Mouse (Mus musculus): Measurements from ENCODE around the gene Slc16a8. TPM values are rescaled to one million over a fixed set of nuclear protein-coding genes. Genes with fewer than 3 reads are reported as not detected.

Slc16a8 gene
- polyA plus RNA-seq, 1 experiment from 2014 or later, result 0.15 TPM

DNA sequence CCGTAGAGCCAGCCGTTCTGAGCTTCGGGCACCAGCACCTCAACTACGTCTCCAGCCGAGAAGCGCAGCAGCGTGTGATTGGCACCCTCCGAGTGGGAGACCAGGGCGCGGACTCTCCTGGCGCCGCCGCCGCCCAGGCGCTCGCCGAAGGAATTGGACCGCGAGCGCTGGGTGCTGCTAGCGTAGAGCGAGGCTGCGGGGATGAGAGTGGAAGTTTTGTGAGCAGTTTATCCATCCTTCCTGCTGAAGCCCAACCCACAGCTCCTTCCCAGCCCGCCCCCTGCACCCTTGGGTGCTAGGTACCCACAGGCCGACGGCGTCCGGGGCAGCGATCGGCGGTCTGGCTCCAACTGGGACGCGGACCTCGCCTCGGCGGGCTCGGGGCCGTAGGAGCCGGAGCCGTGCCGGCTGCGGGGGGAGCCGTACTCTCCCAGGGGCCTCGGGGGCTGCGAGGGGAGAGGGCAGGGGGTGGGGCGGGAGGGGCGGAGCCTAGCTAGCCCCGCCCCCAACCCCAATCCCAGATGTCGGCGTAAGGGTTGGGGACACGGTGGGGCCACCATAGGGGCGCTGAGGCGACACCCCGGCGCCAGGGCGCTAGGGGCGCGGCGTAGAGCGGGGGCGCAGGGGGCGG is 6.6 kb upstream of the Slc16a8 start:
- H3K27me3 ChIP-seq (ENCODE audit: control insufficient read depth, insufficient read depth, low read length), result peaks cover 23% of the 10 kb centered on the region; the same call in 1 of the 2 replicates
- no peaks in the 10 kb centered on the region for H3K36me3 ChIP-seq (ENCODE audit: control insufficient read depth, insufficient read depth, low read length)
- peaks cover 7% of the 10 kb centered on the region; the same call in 1 of the 2 replicates for H3K4me1 ChIP-seq (ENCODE audit: control insufficient read depth, insufficient read depth, low read length)
- peak overlapping the region; percentile 99 for H3K4me2 ChIP-seq (ENCODE audit: low read depth, low read length)
- no peaks in the 10 kb centered on the region for H3K9me3 ChIP-seq (replicated peaks; ENCODE audit: control insufficient read depth, low read length)
- H3K27ac ChIP-seq (ENCODE audit: low read length), result no peak overlapping the region
- H3K9ac ChIP-seq (ENCODE audit: low read length), result peak overlapping the region; percentile 77
- WGBS, result under 1% methylated on average over 52 of the region's 62 CpGs
- peak overlapping the region; percentile 63 for H3K4me3 ChIP-seq (replicated peaks; ENCODE audit: low read length)
- ATAC-seq (ENCODE audit: insufficient read depth, low FRiP score), result peak; percentile 49; the same call in 1 of the 2 replicates

DNA sequence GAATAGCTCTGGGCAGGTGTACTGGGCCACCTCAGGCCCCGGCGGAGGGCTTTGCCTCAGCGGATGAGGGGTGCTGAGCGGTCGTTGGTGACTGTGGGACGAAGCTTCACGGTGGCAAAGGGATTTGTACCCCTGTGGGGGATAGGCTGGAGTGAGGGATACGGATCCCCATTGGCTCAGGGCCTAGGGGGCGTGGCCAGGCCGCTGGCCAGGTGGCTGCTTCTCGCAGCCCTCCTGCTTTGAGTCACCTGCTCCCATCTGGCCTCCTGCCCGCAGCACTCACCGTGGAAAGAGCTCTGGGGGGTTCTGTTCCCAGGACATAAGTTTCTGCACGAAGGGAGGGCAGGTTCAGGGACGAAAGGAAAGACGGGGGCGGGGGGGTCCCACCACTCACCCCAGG is 4.0 kb upstream of the Slc16a8 start:
- H3K27me3 ChIP-seq (ENCODE audit: control insufficient read depth, insufficient read depth, low read length), result peaks cover 26% of the 10 kb centered on the region; the same call in 1 of the 2 replicates
- peak overlapping the region; percentile 16; the same call in 1 of the 2 replicates for H3K9ac ChIP-seq (ENCODE audit: low read length)
- no peak overlapping the region for H3K4me3 ChIP-seq (replicated peaks; ENCODE audit: low read length)
- H3K27ac ChIP-seq (ENCODE audit: low read length), result no peak overlapping the region
- H3K4me2 ChIP-seq (ENCODE audit: low read depth, low read length), result no peak overlapping the region
- no peaks in the 10 kb centered on the region for H3K9me3 ChIP-seq (replicated peaks; ENCODE audit: control insufficient read depth, low read length)
- WGBS, result 28% methylated on average over 17 of the region's 17 CpGs
- peaks cover 7% of the 10 kb centered on the region; the same call in 1 of the 2 replicates for H3K4me1 ChIP-seq (ENCODE audit: control insufficient read depth, insufficient read depth, low read length)
- no peaks in the 10 kb centered on the region for H3K36me3 ChIP-seq (ENCODE audit: control insufficient read depth, insufficient read depth, low read length)
- ATAC-seq (ENCODE audit: insufficient read depth, low FRiP score), result no peak

DNA sequence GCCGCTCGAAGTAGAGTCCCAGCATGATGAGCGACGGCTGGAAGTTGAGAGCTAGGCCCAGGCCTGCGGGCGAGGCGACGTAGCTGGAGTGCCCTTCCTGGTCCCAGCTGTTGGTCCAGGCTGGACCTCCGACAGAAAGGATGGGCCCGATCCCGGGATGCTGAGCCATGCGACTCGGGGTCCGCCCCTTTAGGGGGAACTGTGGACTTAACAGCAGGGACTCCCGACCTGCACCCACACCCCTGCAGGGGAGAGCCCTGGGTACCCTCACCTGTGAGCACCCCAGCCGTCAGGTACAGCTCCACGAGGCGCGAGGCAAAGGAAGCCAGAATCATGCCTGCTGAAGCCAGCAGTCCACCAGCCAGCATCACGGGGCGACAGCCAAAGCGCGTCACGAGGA is 2.0 kb downstream of the Slc16a8 start:
- no peaks in the 10 kb centered on the region for H3K36me3 ChIP-seq (ENCODE audit: control insufficient read depth, insufficient read depth, low read length)
- H3K4me2 ChIP-seq (ENCODE audit: low read depth, low read length), result peak overlapping the region; percentile 81
- peak overlapping the region; percentile 45 for H3K4me3 ChIP-seq (replicated peaks; ENCODE audit: low read length)
- no peaks in the 10 kb centered on the region for H3K9me3 ChIP-seq (replicated peaks; ENCODE audit: control insufficient read depth, low read length)
- peaks cover 5% of the 10 kb centered on the region; the same call in 1 of the 2 replicates for H3K4me1 ChIP-seq (ENCODE audit: control insufficient read depth, insufficient read depth, low read length)
- peak overlapping the region; percentile 77 for H3K9ac ChIP-seq (ENCODE audit: low read length)
- peaks cover 21% of the 10 kb centered on the region for H3K27me3 ChIP-seq (ENCODE audit: control insufficient read depth, insufficient read depth, low read length)
- ATAC-seq (ENCODE audit: insufficient read depth, low FRiP score), result peak; percentile 26; the same call in 1 of the 2 replicates
- no peak overlapping the region for H3K27ac ChIP-seq (ENCODE audit: low read length)
- WGBS, result 32% methylated on average over 24 of the region's 24 CpGs

DNA sequence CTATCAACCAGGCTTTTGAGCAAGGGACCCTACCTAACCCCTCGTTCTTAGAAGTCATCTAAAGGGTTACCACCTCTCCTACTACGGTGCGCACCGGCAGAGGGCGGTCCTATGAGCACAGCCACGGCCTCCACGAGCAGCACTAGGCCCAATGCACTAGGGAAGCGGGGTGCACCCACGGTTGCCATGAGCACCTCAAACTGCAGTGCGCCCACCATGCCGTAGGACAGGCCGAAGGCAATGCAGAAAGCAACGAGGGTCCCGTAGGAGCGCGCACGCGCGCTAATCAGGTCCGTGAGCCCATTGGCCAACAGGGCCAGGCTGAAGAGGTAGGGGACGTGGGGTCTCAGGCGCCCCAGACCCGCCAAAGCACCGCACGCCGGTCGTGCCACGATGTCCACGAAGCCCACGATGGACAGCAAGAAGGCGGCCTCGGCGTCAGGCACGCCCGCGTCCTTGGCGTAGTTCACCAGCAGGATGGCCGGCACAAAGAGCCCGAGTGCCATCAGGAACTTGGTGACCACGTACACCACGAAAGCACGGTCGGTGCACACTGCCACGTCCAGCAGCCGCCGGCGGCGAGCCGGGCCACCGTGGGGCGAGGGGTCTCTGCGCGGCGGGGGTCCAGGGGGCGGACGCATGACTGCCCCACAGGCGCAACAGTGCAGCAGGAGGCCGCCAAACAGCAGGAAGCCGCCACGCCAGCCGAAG is 2.6 kb downstream of the Slc16a8 start:
- WGBS, result 3% methylated on average over 61 of the region's 61 CpGs
- Histone ChIP-seq H3K27ac (ENCODE audit: low read length) (no peak overlapping the region), H3K36me3 (ENCODE audit: control insufficient read depth, insufficient read depth, low read length) (no peaks in the 10 kb centered on the region), H3K4me3 (replicated peaks; ENCODE audit: low read length) (peak overlapping the region; percentile 45), H3K4me1 (ENCODE audit: control insufficient read depth, insufficient read depth, low read length) (peaks cover 5% of the 10 kb centered on the region; the same call in 1 of the 2 replicates), H3K9me3 (replicated peaks; ENCODE audit: control insufficient read depth, low read length) (no peaks in the 10 kb centered on the region), H3K4me2 (ENCODE audit: low read depth, low read length) (peak overlapping the region; percentile 81), H3K9ac (ENCODE audit: low read length) (peak overlapping the region; percentile 77), H3K27me3 (ENCODE audit: control insufficient read depth, insufficient read depth, low read length) (peaks cover 21% of the 10 kb centered on the region)
- ATAC-seq (ENCODE audit: insufficient read depth, low FRiP score), result peak; percentile 46; the same call in 1 of the 2 replicates

DNA sequence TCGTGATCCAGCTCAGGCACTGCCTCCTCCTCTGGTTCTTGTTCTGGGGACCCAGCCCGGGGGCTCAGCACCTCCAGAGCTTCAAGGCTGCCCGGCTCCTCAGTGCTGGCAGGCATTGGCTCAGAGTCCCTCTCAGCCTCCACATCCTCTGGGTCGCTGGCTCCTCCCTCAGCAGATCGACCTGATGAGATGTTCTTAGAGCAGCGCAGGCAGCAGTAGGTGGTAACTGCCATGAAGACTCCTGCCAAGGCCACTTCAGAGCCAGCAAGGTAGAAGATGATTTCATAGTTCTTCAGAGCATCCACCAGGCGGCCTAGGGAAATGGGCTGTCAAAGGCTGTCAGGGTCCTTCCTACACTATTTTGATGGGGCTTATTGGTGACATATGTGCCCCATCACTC is 3.4 kb downstream of the Slc16a8 start:
- H3K4me3 ChIP-seq (replicated peaks; ENCODE audit: low read length), result no peak overlapping the region
- H3K36me3 ChIP-seq (ENCODE audit: control insufficient read depth, insufficient read depth, low read length), result no peaks in the 10 kb centered on the region
- H3K4me1 ChIP-seq (ENCODE audit: control insufficient read depth, insufficient read depth, low read length), result peaks cover 5% of the 10 kb centered on the region; the same call in 1 of the 2 replicates
- WGBS, result 60% methylated on average over 7 of the region's 7 CpGs
- H3K9me3 ChIP-seq (replicated peaks; ENCODE audit: control insufficient read depth, low read length), result no peaks in the 10 kb centered on the region
- no peak overlapping the region for H3K4me2 ChIP-seq (ENCODE audit: low read depth, low read length)
- ATAC-seq (ENCODE audit: insufficient read depth, low FRiP score), result no peak
- peaks cover 21% of the 10 kb centered on the region for H3K27me3 ChIP-seq (ENCODE audit: control insufficient read depth, insufficient read depth, low read length)
- no peak overlapping the region for H3K9ac ChIP-seq (ENCODE audit: low read length)
- no peak overlapping the region for H3K27ac ChIP-seq (ENCODE audit: low read length)

DNA sequence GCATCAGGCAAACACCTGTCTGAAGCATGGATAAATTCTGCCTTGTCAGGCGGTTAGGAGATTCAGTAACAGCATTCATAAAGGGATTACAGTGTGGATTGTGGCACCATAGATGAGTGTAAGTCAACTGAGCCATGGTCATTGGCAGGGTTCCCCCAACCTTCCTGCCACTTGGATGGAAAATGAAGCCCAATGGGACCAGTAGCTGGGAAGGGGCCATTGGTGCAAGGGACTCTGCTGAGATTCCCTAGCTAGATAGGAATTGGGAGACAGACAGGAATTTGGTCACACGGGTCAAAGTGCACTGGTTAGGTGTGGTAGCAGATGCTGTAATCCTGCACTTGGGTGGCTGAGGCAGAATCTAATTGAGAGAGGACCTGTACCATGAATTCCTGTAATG is 4.3 kb downstream of the Slc16a8 start:
- H3K9ac ChIP-seq (ENCODE audit: low read length), result no peak overlapping the region
- peaks cover 21% of the 10 kb centered on the region for H3K27me3 ChIP-seq (ENCODE audit: control insufficient read depth, insufficient read depth, low read length)
- 82% methylated on average over 2 of the region's 2 CpGs for WGBS

DNA sequence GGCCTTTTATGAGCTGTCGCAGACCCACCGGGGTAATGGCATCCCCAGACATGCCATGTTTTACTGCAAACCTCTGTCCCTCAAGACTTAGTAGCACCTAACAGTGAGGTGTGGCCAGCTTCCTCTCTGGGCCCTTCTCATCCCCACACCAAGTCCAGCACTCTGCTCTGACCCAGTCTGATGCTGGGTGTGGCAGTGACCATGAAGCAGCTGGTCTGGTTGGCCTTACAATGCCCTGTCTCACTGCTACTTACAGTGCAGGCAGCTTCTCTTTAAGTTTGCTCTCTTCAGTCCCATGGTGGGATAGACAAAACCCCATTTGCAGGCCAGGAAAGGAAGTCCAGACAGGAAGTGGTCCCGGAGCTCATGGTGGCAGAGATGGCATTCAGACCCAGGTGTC is 9.2 kb downstream of the Slc16a8 start:
- no peak for ATAC-seq (ENCODE audit: insufficient read depth, low FRiP score)
- Histone ChIP-seq H3K36me3 (ENCODE audit: control insufficient read depth, insufficient read depth, low read length) (peaks cover 18% of the 10 kb centered on the region), H3K4me2 (ENCODE audit: low read depth, low read length) (no peak overlapping the region), H3K27ac (ENCODE audit: low read length) (no peak overlapping the region), H3K9ac (ENCODE audit: low read length) (no peak overlapping the region), H3K4me1 (ENCODE audit: control insufficient read depth, insufficient read depth, low read length) (peaks cover 10% of the 10 kb centered on the region; the same call in 1 of the 2 replicates), H3K27me3 (ENCODE audit: control insufficient read depth, insufficient read depth, low read length) (no peaks in the 10 kb centered on the region), H3K4me3 (replicated peaks; ENCODE audit: low read length) (no peak overlapping the region), H3K9me3 (replicated peaks; ENCODE audit: control insufficient read depth, low read length) (no peaks in the 10 kb centered on the region)
- WGBS, result 88% methylated on average over 3 of the region's 3 CpGs

More for the DNA sequence above, 4.3 kb downstream of the Slc16a8 start:
- Histone ChIP-seq H3K4me2 (ENCODE audit: low read depth, low read length) (no peak overlapping the region), H3K4me3 (replicated peaks; ENCODE audit: low read length) (no peak overlapping the region), H3K9me3 (replicated peaks; ENCODE audit: control insufficient read depth, low read length) (no peaks in the 10 kb centered on the region), H3K4me1 (ENCODE audit: control insufficient read depth, insufficient read depth, low read length) (peaks cover 5% of the 10 kb centered on the region; the same call in 1 of the 2 replicates), H3K27ac (ENCODE audit: low read length) (no peak overlapping the region), H3K36me3 (ENCODE audit: control insufficient read depth, insufficient read depth, low read length) (peaks cover 2% of the 10 kb centered on the region; the same call in 1 of the 2 replicates)
- no peak for ATAC-seq (ENCODE audit: insufficient read depth, low FRiP score)

DNA sequence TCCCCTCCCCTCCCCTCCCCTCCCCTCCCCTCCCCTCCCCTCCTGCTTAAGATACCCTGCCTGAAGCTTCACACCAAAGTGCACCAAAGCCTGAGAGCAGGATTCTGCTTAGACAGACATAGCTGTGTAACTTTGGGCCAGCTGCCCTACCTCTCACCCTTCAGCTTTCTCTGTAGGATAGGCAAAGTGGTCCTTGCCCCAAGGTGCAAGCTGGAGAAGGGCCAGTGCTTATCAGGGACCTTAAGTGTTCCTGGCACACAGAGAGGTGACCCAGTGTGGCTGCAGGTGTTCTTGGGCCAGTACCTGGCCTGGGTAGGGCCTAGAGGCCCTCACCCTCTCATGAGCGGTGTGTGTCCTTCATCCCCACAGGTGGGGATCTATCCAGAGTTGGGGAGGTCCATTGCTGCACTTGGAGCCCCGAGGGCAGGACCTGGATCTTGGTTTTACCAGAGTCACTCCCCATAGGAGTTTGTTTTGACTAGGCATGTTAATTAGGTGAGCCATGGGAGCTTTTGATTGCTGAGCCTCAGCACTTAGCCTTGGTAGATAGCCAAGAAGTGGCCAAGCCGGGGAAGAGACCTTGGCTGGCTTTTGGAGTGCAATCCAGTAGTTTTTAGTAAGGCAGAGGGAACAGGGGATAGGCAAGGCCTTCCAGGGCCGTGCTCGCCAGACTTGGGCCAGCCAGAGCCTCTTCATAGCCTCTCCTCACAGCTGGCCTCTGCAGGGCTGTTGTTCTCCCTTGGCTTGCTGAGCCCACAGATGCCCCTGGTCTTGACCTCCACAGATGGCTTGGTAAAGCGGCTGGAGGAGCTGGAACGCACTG is 10.3 kb downstream of the Slc16a8 start:
- Histone ChIP-seq H3K27me3 (ENCODE audit: control insufficient read depth, insufficient read depth, low read length) (no peaks in the 10 kb centered on the region), H3K9me3 (replicated peaks; ENCODE audit: control insufficient read depth, low read length) (no peaks in the 10 kb centered on the region), H3K27ac (ENCODE audit: low read length) (no peak overlapping the region; the same call in 1 of the 2 replicates), H3K4me1 (ENCODE audit: control insufficient read depth, insufficient read depth, low read length) (peaks cover 10% of the 10 kb centered on the region; the same call in 1 of the 2 replicates), H3K9ac (ENCODE audit: low read length) (no peak overlapping the region), H3K4me2 (ENCODE audit: low read depth, low read length) (no peak overlapping the region), H3K4me3 (replicated peaks; ENCODE audit: low read length) (no peak overlapping the region), H3K36me3 (ENCODE audit: control insufficient read depth, insufficient read depth, low read length) (peaks cover 24% of the 10 kb centered on the region)
- no peak for ATAC-seq (ENCODE audit: insufficient read depth, low FRiP score)
- whole genome bisulfite sequencing, result 71% methylated on average over 7 of the region's 7 CpGs

Measured in stomach, embryonic 16.5 days (tissue).